Mouse (Mus musculus): ENCODE results near the gene Rab26. TPM values are rescaled to one million over a fixed set of nuclear protein-coding genes. Genes with fewer than 3 reads are reported as not detected.

The Rab26 gene
- polyA plus RNA-seq, 2 experiments = 3.0 to 4.1 TPM

GRCm38 (mm10) chr17:24563638-24564037, 29.6 kb upstream of the Rab26 start:
- H3K27ac ChIP-seq (replicated peaks; ENCODE audit: low read depth, low read length) = no peak overlapping the region
- WGBS = 86% methylated on average over 5 of the region's 5 CpGs
- H3K27me3 ChIP-seq (ENCODE audit: control insufficient read depth, insufficient read depth, low read length) = no peaks in the 10 kb centered on the region
- ATAC-seq (ENCODE audit: low FRiP score, low read depth) = no peak
- no peak for TF ChIP-seq POLR2A (IDR thresholded peaks at IDR 0.05; ENCODE audit: borderline replicate concordance, extremely low read depth, insufficient read depth, insufficient read length)
- H3K4me1 ChIP-seq (ENCODE audit: control insufficient read depth, insufficient read depth, low read length) = peaks cover 8% of the 10 kb centered on the region
- H3K9ac ChIP-seq (ENCODE audit: low read depth, low read length, severe bottlenecking) = no peak overlapping the region
- peaks cover 51% of the 10 kb centered on the region for H3K36me3 ChIP-seq (ENCODE audit: control insufficient read depth, insufficient read depth, low read length)
- H3K9me3 ChIP-seq (ENCODE audit: control insufficient read depth, low read length) = no peaks in the 10 kb centered on the region
- DNase-seq (ENCODE audit: low spot score) = no peak
- H3K4me2 ChIP-seq (replicated peaks; ENCODE audit: low read depth, low read length, severe bottlenecking) = no peak overlapping the region
- no peak overlapping the region for H3K4me3 ChIP-seq (replicated peaks; ENCODE audit: low read length)

GRCm38 (mm10) chr17:24561592-24561991, 27.6 kb upstream of the Rab26 start:
- no peaks in the 10 kb centered on the region for H3K9me3 ChIP-seq (ENCODE audit: control insufficient read depth, low read length)
- DNase-seq (ENCODE audit: low spot score) (no peak), ATAC-seq (ENCODE audit: low FRiP score, low read depth) (no peak)
- 98% methylated on average over 2 of the region's 2 CpGs for WGBS
- H3K4me2 ChIP-seq (replicated peaks; ENCODE audit: low read depth, low read length, severe bottlenecking) = no peak overlapping the region
- H3K4me1 ChIP-seq (ENCODE audit: control insufficient read depth, insufficient read depth, low read length) = peaks cover 21% of the 10 kb centered on the region
- peaks cover 31% of the 10 kb centered on the region for H3K36me3 ChIP-seq (ENCODE audit: control insufficient read depth, insufficient read depth, low read length)
- H3K4me3 ChIP-seq (replicated peaks; ENCODE audit: low read length) = no peak overlapping the region
- no peaks in the 10 kb centered on the region for H3K27me3 ChIP-seq (ENCODE audit: control insufficient read depth, insufficient read depth, low read length)
- H3K9ac ChIP-seq (ENCODE audit: low read depth, low read length, severe bottlenecking) = no peak overlapping the region
- no peak for TF ChIP-seq POLR2A (IDR thresholded peaks at IDR 0.05; ENCODE audit: borderline replicate concordance, extremely low read depth, insufficient read depth, insufficient read length)
- H3K27ac ChIP-seq (replicated peaks; ENCODE audit: low read depth, low read length) = no peak overlapping the region

GRCm38 (mm10) chr17:24560301-24561028, 26.5 kb upstream of the Rab26 start:
- H3K27ac ChIP-seq (replicated peaks; ENCODE audit: low read depth, low read length) = no peak overlapping the region
- ATAC-seq (ENCODE audit: low FRiP score, low read depth) = no peak
- WGBS = 93% methylated on average over 5 of the region's 5 CpGs

GRCm38 (mm10) chr17:24559146-24559545, 25.1 kb upstream of the Rab26 start:
- 44% methylated on average over 3 of the region's 3 CpGs for WGBS
- Histone ChIP-seq H3K27ac (replicated peaks; ENCODE audit: low read depth, low read length) (peak overlapping the region; percentile 86), H3K36me3 (ENCODE audit: control insufficient read depth, insufficient read depth, low read length) (peaks cover 15% of the 10 kb centered on the region; the same call in 1 of the 2 replicates), H3K4me3 (replicated peaks; ENCODE audit: low read length) (no peak overlapping the region), H3K9ac (ENCODE audit: low read depth, low read length, severe bottlenecking) (0 out of 2 replicates have a peak overlapping the region, but pooled peaks have one; percentile 2), H3K9me3 (ENCODE audit: control insufficient read depth, low read length) (no peaks in the 10 kb centered on the region), H3K4me2 (replicated peaks; ENCODE audit: low read depth, low read length, severe bottlenecking) (peak overlapping the region; percentile 34), H3K27me3 (ENCODE audit: control insufficient read depth, insufficient read depth, low read length) (no peaks in the 10 kb centered on the region), H3K4me1 (ENCODE audit: control insufficient read depth, insufficient read depth, low read length) (peaks cover 21% of the 10 kb centered on the region)
- TF ChIP-seq POLR2A (IDR thresholded peaks at IDR 0.05; ENCODE audit: borderline replicate concordance, extremely low read depth, insufficient read depth, insufficient read length) = no peak
- DNase-seq (ENCODE audit: low spot score) = peak; percentile 54
- peak; percentile 73 for ATAC-seq (ENCODE audit: low FRiP score, low read depth)

More at GRCm38 (mm10) chr17:24560301-24561028, 26.5 kb upstream of the Rab26 start:
- peaks cover 21% of the 10 kb centered on the region for H3K4me1 ChIP-seq (ENCODE audit: control insufficient read depth, insufficient read depth, low read length)
- DNase-seq (ENCODE audit: low spot score) = no peak
- TF ChIP-seq POLR2A (IDR thresholded peaks at IDR 0.05; ENCODE audit: borderline replicate concordance, extremely low read depth, insufficient read depth, insufficient read length) = no peak
- H3K9me3 ChIP-seq (ENCODE audit: control insufficient read depth, low read length) = no peaks in the 10 kb centered on the region
- no peak overlapping the region for H3K4me2 ChIP-seq (replicated peaks; ENCODE audit: low read depth, low read length, severe bottlenecking)
- no peak overlapping the region for H3K4me3 ChIP-seq (replicated peaks; ENCODE audit: low read length)
- H3K27me3 ChIP-seq (ENCODE audit: control insufficient read depth, insufficient read depth, low read length) = no peaks in the 10 kb centered on the region
- peaks cover 23% of the 10 kb centered on the region; the same call in 1 of the 2 replicates for H3K36me3 ChIP-seq (ENCODE audit: control insufficient read depth, insufficient read depth, low read length)
- no peak overlapping the region for H3K9ac ChIP-seq (ENCODE audit: low read depth, low read length, severe bottlenecking)

GRCm38 (mm10) chr17:24558600-24559099, 24.6 kb upstream of the Rab26 start:
- 32% methylated on average over 4 of the region's 4 CpGs for WGBS

More at GRCm38 (mm10) chr17:24558600-24559099, 24.6 kb upstream of the Rab26 start:
- peaks cover 10% of the 10 kb centered on the region; the same call in 1 of the 2 replicates for H3K36me3 ChIP-seq (ENCODE audit: control insufficient read depth, insufficient read depth, low read length)
- no peak for TF ChIP-seq POLR2A (IDR thresholded peaks at IDR 0.05; ENCODE audit: borderline replicate concordance, extremely low read depth, insufficient read depth, insufficient read length)
- peak overlapping the region; percentile 86 for H3K27ac ChIP-seq (replicated peaks; ENCODE audit: low read depth, low read length)
- peaks cover 21% of the 10 kb centered on the region for H3K4me1 ChIP-seq (ENCODE audit: control insufficient read depth, insufficient read depth, low read length)
- no peaks in the 10 kb centered on the region for H3K27me3 ChIP-seq (ENCODE audit: control insufficient read depth, insufficient read depth, low read length)
- H3K4me3 ChIP-seq (replicated peaks; ENCODE audit: low read length) = no peak overlapping the region
- H3K9me3 ChIP-seq (ENCODE audit: control insufficient read depth, low read length) = no peaks in the 10 kb centered on the region
- ATAC-seq (ENCODE audit: low FRiP score, low read depth) = peak; percentile 32; the same call in 1 of the 2 replicates
- DNase-seq (ENCODE audit: low spot score) = peak; percentile 45
- peak overlapping the region; percentile 34 for H3K4me2 ChIP-seq (replicated peaks; ENCODE audit: low read depth, low read length, severe bottlenecking)
- H3K9ac ChIP-seq (ENCODE audit: low read depth, low read length, severe bottlenecking) = 0 out of 2 replicates have a peak overlapping the region, but pooled peaks have one; percentile 2
